Mouse (Mus musculus): ENCODE measurements around the gene Tnfrsf8. TPM values are rescaled to one million over a fixed set of nuclear protein-coding genes. Genes with fewer than 3 reads are reported as not detected.
"Not testable (repeated sequence)": the region's sequence is repeated elsewhere in the genome, so short reads cannot be mapped to it uniquely, and the experiment has no call there.

Tnfrsf8 gene
- total RNA-seq (2021) = not detected
- long read RNA-seq, experiment 1 = 0 reads
- long read RNA-seq, experiment 2 = 0 reads

DNA sequence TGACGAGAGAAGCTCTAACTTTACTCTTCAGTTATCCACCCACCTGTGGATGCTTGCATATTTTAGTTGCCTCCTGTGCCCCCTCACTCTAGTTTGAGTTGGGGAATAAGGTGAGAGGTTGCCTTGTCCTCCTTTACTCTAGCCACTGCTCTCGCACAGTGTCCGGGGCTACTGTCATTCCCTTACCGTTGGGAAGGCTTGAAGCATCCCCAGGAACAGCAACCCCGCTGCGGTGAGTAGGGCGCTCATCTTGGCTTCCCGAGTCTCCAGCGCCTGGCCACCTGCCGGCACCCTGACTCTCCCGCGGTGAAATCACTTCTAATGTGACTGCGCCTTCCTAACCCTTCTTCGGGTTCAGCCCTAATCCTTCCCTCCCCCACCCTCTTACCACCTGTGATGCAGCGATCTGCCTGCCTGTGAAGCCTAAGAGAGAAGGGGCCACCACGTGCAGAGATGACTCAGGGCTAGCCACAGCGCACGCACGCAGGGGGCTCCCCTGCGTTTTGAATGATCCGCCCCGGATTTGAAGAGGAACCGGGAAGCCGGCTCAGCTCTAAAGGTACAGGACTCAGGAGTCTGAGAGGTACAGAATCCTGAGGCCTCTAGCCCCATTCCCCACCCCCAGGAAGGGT lies at the start of gene Tnfrsf8:
TSS of gene Tnfrsf8 (minus strand) at position 329 of the 632 bp plus-strand sequence.
- no peak for DNase-seq (ENCODE audit: low spot score)

DNA sequence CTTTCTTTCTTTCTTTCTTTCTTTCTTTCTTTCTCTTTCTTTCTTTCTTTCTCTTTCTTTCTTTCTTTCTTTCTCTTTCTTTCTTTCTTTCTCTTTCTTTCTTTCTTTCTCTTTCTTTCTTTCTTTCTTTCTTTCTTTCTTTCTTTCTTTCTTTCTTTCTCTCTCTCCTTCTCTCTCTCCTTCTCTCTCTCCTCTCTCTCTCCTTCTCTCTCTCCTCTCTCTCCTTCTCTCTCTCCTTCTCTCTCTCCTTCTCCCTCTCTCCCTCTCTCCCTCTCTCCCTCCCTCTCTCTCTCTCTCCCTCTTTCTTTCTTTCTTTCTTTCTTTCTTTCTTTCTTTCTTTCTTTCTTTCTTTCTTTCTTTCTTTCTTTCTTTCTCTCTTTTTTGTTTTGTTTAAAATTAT lies 46.7 kb upstream of the Tnfrsf8 start:
- DNase-seq (ENCODE audit: low spot score) = not testable (repeated sequence)

DNA sequence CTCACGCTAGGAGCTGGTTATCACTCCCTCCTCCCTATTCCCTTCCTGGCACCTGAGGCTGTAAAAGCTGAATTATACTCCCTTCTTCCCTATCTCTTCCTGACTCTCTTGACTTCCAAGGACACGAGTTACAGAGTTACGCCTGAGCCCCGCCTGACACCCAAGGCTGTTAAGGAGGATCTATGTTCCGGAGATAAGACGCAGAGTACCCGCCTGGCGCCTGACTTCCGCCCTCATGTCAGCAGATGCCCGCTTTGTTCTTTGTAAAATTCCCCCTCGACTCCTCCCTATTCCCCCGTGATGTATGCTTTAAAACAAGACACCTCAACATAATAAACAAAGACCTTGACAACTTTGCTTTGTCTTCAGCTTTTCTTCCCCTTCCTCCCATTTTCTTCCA lies 46.1 kb upstream of the Tnfrsf8 start:
- no peak for DNase-seq (ENCODE audit: low spot score)

DNA sequence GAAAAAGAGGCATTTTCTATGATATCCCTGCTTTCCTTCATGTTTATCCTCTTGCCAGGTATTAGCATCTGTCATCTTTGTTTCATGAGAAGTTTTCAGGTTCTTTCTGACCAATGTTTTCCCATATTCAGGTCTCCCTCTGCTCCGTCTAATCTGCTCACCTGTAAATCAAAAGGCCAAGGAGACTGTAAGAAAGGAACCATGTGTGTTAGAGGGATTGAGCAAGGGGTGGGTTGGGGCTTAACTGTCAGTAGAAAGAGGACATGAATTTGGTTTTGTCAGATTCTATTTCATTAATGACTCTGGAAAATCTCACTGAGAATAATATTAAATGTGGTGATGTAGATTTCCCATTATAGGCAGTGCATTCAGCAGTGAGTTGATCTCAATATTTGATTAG lies 45.6 kb upstream of the Tnfrsf8 start:
- DNase-seq (ENCODE audit: low spot score) = no peak

DNA sequence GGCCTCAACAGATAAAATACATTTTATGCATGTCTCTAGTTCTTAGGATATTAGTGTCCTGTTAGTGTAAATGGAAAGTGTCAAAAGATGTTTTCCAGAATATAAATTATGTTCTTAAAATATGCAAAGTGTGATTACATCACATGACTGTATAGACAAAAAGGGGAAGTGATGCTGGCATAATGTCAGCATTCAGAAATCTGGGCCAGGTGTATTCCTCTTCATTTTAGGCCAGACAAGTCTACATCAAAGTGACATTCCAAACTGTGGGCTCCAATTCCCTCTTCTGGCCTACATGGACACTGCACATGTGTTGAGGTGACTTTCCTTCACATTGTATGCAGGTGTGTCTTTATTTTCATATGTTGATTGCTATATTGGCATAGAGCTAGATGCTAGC lies 41.3 kb upstream of the Tnfrsf8 start:
- no peak for DNase-seq (ENCODE audit: low spot score)

DNA sequence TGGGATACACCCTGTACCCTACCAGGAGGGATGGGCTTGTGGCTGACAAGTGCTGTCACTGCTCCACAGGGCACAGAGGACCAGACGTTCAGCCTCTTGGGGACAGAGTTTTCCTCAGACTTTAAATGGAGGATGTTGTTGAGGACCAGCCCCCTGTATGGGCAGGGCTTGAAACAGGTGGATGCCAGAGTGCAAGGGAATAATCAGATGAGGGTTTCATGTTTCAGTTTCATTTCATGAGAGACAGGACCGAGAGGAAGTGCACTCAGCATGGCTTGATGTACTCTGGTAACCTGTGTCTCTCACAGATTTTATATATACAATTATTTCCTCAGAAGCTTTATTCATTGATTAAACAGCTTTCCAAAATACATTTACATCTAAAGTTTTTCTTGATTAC lies 38.9 kb upstream of the Tnfrsf8 start:
- DNase-seq (ENCODE audit: low spot score) = no peak

DNA sequence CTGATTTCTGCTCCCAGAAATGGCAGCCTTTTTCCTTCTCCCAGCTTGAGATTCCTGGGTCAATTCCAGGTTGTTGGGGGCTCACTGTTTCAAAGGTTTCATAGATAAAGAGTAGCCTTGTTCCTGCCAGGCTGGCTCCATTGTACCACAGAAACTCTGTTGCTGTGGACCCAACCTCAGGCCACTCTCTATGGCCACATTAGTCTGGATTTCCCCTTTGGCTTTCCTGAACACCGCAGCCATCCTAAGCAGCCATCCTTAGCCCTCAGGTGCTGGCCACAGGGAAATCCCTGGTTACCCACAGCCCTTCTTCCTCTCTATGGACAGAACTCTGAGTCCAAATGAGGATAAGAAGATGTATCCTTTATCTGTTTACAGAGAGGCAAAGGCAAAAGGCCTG lies 30.0 kb upstream of the Tnfrsf8 start:
- DNase-seq (ENCODE audit: low spot score) = no peak

DNA sequence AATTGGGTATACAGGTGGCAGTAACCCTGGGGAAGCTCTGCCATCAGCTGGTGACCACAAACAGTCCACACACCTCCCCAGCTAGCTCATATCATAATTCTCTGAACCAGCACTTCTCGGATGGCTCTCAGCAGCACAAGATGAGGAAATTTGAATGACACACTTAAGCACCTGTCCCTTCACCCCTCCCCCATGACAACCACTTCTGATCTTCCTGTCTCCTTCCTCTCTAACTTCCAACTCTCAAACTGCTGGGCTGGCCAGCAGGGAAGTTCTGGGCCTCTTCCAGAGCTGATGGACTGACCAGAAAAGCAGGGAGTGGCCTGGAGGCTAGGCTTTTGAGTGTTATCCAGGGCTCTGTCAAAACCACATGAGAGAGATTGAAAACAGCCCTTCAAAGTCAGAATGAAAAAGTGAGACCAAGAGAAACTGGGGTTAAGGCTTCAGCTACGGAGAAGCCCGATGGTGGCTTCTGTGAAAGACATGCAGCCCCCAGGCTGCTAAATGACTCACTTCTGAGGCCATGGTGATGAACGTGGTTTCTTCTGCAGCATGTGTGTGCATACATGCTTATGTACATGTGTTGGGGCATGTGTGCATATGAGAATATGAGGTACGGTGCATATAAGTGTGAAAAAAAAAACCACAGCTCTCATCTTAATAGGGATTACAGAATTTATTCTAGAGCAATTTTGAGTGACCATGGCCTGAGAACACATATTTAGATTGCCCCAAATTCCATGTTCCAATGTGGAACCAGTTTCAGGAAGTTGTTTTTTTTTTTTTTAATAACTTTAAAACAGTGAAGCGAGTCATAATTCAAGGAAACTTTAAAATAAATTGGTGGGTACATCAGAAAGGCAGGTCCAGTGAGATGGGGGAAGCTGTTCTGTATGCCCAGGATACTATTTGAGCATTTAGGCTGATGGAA lies 27.2 kb upstream of the Tnfrsf8 start:
- no peak for DNase-seq (ENCODE audit: low spot score)

DNA sequence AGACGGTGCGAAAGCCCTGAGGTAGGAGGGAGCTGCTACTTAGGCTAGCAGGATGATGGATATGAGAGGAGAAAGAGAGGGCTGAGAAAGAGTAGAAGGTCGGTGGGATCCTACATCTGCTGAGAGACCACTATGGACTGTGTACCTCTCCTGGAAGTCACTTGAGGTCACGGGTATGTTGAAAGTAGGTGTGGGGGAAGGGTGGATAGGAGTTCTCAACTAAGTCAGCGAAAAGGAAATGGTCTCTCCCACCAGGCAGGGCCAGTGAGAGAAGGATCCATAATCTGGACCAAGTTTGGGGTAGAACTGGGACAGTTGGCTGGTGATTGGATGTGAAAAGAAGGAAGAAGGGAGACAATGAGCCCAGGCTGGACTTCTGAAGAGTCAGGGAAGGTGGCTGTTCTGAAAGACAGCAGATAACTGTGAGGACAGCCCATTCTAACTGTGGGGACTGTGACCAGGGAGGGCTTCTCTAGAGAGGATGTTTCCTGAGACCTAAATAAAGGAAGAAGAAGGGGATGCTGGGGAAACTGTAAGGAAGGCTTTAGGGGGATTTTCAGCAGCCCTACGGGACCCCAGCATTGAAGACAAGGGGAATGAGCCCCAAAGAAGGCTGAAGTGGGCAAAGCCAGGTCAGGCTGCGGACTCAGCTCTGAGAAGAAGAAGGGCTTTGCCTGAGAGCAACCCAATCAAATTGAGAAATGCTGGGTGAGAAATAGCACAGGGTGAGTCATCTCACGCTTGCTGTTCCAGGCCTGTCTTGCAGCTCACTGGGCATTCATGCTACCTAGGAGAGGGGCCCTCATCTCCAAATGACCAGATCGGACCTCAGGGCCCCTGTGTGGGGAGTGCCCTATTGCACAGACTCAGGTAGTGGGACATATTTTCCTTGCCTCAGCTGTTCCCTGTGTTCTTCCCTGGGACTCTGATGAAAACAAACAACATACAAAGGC lies 23.2 kb upstream of the Tnfrsf8 start:
- no peak for DNase-seq (ENCODE audit: low spot score)

DNA sequence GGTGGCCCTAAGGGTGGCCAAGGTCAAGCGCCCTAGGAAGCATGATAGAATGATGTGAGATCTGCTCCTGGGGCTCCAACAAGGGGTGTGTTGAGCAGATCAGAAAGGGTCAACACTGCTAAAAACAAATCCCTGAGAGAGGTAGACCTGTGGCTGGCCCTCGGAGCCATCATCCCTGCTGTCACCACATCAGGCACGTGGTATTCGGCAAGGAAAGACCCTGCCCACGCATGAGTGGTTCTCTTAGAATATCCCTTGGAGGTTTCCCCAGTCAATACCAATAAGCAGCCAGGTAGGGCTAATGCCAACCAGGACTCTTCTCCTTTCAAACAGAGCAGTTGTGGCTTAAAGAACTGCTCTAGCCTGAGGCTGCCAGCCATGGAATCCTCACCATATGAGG lies 21.6 kb upstream of the Tnfrsf8 start:
- no peak for DNase-seq (ENCODE audit: low spot score)

DNA sequence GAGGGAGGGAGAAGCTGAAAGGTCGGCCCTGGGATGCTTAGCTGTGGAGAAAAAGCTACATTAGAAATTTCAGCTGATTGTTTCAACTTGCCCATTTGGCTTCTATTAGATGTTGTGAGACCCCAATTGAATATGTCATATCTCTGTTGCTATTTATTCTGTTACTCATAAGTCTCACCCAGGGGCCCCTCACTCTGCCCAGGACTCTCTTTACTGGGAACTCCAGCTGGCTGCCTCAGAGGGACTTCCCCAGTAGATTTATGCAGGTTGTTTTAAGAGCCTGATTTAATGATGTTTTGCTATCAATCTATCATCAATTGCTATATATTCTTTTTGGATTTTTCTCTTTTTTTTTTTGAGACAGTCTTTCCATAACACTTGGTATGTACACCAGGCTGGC lies 21.1 kb upstream of the Tnfrsf8 start:
- no peak for DNase-seq (ENCODE audit: low spot score)

DNA sequence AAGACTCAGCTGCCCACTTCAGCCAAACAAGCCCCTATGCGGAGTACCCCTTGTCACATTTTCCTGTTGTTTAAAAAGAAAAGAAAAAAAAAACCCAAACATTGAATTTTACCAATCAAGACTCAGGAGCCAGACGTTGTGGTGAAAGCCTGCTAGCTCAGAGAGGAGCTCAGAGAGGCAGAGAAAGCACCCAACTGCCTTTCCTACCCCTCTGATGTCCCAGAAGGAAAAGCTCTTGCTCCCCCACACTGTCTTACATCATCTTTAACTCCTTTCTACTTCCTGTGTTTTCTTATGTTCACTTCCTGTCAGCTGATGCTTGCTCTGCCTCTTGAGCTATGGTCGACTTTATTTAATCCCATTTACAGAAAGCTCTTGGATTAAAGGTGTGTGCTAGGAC lies 8.7 kb upstream of the Tnfrsf8 start:
- no peak for DNase-seq (ENCODE audit: low spot score)

DNA sequence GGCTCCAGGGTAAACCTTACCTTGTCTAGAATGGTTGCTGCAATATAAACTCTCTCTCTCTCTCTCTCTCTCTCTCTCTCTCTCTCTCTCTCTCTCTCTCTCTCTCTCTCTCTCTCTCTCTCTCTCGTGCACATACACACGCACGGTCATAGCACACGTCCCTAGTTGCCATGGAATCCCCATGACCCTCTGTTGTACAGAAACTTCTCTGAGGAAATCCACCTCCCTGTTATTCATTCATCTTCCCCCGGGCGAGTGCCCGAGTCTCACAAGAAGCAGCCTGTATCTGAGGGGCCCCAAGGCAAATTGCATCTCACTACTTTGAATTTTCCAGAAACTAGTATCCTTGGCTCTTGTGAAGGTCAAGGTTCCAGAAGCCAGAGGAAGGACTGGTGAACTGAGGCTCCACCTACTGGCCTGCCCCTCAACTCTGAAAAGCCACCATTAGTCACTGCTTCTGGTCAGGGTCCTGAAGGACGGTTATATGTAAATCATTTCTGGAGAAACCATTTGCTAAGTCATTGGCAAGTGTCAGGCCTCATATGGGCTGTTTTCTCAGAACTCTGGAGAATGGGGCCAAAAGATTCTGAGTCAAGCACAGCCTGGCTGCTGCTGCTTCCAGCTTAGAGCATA lies 8.1 kb upstream of the Tnfrsf8 start:
- DNase-seq (ENCODE audit: low spot score) = no peak

DNA sequence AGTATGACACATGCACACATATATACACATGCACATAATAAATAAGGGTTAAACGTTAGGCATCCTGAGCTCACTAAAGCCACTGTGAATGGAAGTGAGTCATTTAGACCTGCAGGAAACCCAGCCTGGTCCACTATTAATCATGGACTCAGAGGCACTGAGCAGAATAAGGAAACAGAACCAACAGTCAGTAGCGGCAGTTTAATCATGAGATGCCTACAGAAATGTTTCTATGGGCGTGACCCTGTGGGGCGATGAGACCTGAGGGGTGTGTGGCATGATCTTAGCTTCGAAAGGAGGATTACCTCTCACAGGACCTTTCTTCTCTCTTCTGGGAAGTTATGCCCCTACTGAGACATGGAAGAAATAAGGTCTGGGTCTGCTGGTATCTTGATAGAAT lies 7.2 kb upstream of the Tnfrsf8 start:
- DNase-seq (ENCODE audit: low spot score) = no peak

DNA sequence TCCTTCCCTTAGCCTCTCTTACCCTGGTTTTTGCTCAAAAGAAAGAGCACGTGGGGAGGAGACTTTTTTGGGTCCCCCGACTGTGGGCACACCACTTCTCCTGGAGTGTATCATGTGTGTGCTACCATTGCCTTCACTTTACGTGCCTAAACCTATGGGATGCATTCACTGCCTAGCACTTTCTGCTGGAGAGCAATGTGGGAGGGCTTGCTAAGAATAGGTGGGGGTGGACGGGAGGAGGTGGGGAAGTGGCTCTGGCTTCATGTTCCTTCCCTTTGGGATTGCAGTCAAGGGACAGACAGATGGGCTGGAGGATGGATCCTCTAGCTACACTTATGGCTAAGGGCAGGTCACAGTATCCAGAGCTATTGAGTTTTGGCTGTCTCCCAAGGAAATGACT lies 5.7 kb upstream of the Tnfrsf8 start:
- no peak for DNase-seq (ENCODE audit: low spot score)

DNA sequence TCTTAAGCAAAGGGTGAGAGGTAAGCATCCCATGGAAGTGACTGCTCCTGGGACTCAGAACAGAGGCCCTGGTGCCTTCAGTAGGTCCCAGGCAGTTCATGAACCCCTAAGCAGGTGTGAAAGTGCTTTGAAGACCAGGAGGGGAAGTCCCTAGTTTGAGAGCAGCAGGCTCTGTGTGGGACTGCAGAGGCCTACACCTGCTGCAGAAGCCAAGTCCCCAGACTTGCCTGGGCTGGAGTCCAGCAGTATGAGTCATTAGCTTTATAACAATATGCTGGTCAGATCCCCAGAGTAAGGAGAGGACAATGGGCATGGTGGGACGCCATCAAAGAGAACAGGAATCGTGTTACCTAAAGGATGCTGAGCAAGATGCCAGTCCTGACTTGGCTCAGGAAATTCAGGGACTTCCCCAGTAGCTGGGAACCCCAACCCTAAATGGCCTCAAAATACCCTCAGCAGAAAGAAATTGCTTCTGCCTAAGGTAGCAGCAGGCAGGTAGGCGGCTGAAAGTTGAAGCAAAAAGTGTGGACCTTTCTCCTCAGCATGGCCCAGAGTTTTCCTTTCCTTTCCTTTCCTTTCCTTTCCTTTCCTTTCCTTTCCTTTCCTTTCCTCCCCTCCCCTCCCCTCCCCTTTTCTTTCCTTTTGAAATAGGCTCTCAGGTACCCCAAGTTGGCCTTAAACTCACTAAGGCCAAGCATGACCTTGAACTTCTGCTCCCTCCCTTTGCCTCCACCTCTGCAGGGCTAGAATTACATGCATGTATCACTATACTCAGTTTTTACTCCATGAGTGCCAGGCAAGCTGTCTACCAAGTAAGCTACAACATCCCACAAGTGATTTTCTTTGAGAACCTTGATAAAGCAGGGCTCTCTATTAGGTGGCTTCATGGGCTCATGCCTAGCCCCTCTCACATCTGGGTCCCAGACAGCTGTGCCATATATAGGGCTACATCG lies 4.6 kb upstream of the Tnfrsf8 start:
- DNase-seq (ENCODE audit: low spot score) = peak; percentile 7

DNA sequence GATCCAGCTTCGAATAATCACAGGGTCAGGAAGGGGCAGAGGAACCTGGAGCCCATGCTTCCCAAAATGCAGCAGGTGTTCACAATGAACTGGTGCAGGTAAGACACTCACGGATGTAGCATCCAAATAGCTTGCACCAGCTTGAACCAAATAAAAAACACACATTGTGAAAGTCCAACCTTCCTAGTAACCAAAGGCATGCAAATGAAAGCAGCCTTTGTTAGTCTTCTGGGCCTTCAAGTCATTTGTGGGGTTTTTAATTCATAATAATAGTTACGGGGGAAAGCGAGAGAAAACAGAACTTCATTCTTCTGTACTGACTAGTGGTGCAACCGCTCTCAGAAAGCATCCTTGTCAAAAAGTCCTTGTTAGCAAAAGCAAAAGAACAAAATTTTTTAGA lies 1.7 kb upstream of the Tnfrsf8 start:
- no peak for DNase-seq (ENCODE audit: low spot score)

DNA sequence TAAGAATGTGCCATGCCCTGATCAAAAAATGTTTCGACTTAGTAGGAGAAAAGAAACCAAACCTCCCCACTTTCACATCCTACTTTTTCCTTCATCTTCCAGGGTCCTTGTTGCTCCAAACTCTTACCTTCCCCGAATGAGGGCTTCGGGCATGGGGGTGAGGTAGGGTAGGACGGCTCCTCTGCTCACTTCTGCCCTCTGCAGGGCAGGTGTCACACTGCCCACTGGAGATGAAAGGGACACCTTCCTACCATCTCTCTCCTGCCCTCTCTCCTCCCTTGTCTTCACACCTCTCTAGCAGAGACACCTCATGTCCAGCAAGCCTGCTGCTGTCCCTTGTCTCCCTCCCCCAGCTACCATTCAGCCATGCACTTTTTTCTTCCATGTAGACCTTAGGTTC lies 998 bp downstream of the Tnfrsf8 start:
- no peak for DNase-seq (ENCODE audit: low spot score)

DNA sequence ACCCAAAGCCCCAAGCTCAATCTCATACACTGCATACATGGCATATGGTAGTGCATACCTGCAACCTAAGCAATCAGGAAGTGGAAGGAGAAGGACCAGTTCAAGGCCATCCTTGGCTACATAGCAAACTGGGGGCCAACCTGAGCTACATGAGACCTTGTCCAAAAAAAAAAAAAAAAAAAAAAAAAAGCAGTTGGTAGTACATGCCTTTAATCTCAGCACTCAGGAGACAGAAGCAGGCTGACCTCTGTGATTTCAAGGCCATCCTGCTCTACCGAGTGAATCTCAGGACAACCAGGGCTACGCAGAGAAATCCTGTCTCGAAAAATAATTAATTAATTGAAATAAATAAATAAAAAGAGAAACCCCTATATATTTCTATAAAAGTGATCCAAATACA lies 1.7 kb downstream of the Tnfrsf8 start:
- no peak for DNase-seq (ENCODE audit: low spot score)

DNA sequence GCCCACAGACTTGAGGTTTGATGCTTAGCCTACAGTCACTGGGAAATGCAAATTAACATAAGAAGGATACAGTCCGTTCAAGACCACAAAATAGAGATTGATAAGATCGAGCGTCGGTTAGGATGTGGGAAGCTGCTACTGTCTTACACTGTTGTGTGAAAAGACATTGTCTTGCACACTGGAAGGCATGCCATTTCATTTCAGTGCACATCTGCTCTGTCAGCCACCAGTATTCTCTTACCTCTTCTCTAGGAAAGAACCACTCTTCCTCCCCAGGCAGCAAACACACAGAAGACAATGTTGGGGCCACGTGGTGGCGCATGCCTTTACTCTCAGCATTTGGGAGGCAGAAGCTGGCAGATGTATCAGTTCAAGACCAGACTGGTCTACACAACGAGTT lies 2.4 kb downstream of the Tnfrsf8 start:
- DNase-seq (ENCODE audit: low spot score) = no peak

Data from gastrocnemius, adult 18-20 months (tissue).